Mouse (Mus musculus): ENCODE data around the gene Serinc4. TPM values are rescaled to one million over a fixed set of nuclear protein-coding genes. Genes with fewer than 3 reads are reported as not detected.
A peak's percentile ranks its signal among the peaks of the same experiment; 100 is the strongest.

Serinc4 gene
- polyA plus RNA-seq, 1 experiment from 2014 or later = 0.49 TPM

DNA sequence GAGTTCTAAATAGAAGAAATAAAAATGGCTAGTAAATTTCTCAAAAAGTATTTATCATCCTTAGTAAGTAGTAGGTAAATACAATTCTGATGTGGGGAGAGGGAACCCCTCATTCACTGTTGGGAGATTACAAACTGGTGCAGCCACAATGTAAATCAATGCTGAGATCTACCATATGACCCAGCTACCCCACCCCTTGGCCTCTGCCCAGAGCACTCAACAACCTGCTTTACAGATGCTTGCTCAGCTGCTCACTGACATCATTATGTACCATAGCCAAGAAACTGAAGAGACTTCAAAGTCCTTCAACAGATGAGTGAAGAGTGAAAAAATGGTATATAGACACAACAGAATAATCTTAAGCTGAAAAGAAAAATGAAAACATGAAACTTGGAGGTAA lies 53.3 kb downstream of the Serinc4 start:
- no peak overlapping the region for H3K27ac ChIP-seq (ENCODE audit: low read depth, low read length)
- no peaks in the 10 kb centered on the region for H3K36me3 ChIP-seq (ENCODE audit: control insufficient read depth, insufficient read depth, low read length)
- DNase-seq (ENCODE audit: low spot score) = no peak
- no peak overlapping the region for H3K4me2 ChIP-seq (ENCODE audit: low read depth, low read length, severe bottlenecking)
- ATAC-seq (replicated peaks; ENCODE audit: low FRiP score) = no peak
- no peaks in the 10 kb centered on the region for H3K27me3 ChIP-seq (ENCODE audit: control insufficient read depth, insufficient read depth, low read length)
- H3K9me3 ChIP-seq (ENCODE audit: control insufficient read depth, low read length) = no peaks in the 10 kb centered on the region
- no peaks in the 10 kb centered on the region for H3K4me1 ChIP-seq (replicated peaks; ENCODE audit: control insufficient read depth, insufficient read depth, low read length)
- no peak overlapping the region for H3K4me3 ChIP-seq (ENCODE audit: low read depth, low read length)
- H3K9ac ChIP-seq (ENCODE audit: low read length) = no peak overlapping the region

DNA sequence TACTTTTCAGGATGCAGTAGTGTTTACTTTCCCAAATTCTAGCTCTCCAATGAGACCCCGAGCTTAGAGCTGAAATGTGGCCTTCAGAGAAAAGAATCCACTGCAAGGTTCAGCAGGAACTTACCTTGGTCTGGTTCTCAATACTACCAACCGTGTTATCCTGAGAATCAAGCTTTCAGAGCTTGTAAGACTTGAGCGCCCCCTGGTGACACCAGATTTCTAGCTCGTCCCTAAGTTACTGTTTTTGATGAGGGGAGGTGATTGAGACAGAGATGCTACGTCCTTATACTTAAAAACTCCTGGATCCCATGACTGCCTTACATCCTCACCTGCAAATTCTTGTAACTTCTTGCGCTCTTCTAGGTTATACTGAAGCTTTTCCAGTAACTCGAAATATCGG lies 60.0 kb downstream of the Serinc4 start:
- H3K4me3 ChIP-seq (ENCODE audit: low read depth, low read length) = no peak overlapping the region
- no peaks in the 10 kb centered on the region for H3K27me3 ChIP-seq (ENCODE audit: control insufficient read depth, insufficient read depth, low read length)
- H3K9ac ChIP-seq (ENCODE audit: low read length) = no peak overlapping the region
- H3K9me3 ChIP-seq (ENCODE audit: control insufficient read depth, low read length) = no peaks in the 10 kb centered on the region
- DNase-seq (ENCODE audit: low spot score) = peak; percentile 87
- H3K4me2 ChIP-seq (ENCODE audit: low read depth, low read length, severe bottlenecking) = no peak overlapping the region
- 17% methylated on average over 8 of the region's 8 CpGs for WGBS
- no peak for ATAC-seq (replicated peaks; ENCODE audit: low FRiP score)
- no peak overlapping the region for H3K27ac ChIP-seq (ENCODE audit: low read depth, low read length)
- H3K36me3 ChIP-seq (ENCODE audit: control insufficient read depth, insufficient read depth, low read length) = no peaks in the 10 kb centered on the region
- H3K4me1 ChIP-seq (replicated peaks; ENCODE audit: control insufficient read depth, insufficient read depth, low read length) = no peaks in the 10 kb centered on the region

Small RNA genes lying within 50 kb of the gene (microRNA-seq; reads per million reads assigned to microRNA genes)
- not detected for gene Gm22953 (ENCODE audit: insufficient number of aligned reads)

Other genes starting within 250 kb of the Serinc4 start
- gene Trp53bp1, start 185.4 kb downstream of the Serinc4 start, polyA plus RNA-seq (2014; fragmentation: Nextera tagmentation; extraction: Ambion mirVana) = 152 and 169 TPM in 2 replicates
- gene Map1a, start 167.2 kb downstream of the Serinc4 start, polyA plus RNA-seq (2014; fragmentation: Nextera tagmentation; extraction: Ambion mirVana) = 16.2 and 18.1 TPM in 2 replicates
- gene Ppip5k1, start 101.4 kb downstream of the Serinc4 start, polyA plus RNA-seq (2014; fragmentation: Nextera tagmentation; extraction: Ambion mirVana) = 10.7 and 11.7 TPM in 2 replicates
- gene Ckmt1, start 99.1 kb downstream of the Serinc4 start, polyA plus RNA-seq (2014; fragmentation: Nextera tagmentation; extraction: Ambion mirVana) = 3.0 and 3.6 TPM in 2 replicates
- gene Strc, start 69.6 kb downstream of the Serinc4 start, polyA plus RNA-seq (2014; fragmentation: Nextera tagmentation; extraction: Ambion mirVana) = not detected in 2 replicates
- 407 and 435 TPM in 2 replicates for gene Pdia3, start 43.0 kb downstream of the Serinc4 start, polyA plus RNA-seq (2014; fragmentation: Nextera tagmentation; extraction: Ambion mirVana)
- 2.2 and 2.4 TPM in 2 replicates for gene Catsper2, start 43.0 kb downstream of the Serinc4 start, polyA plus RNA-seq (2014; fragmentation: Nextera tagmentation; extraction: Ambion mirVana)
- gene Ell3, start 12.5 kb downstream of the Serinc4 start, polyA plus RNA-seq (2014; fragmentation: Nextera tagmentation; extraction: Ambion mirVana) = 2.7 and 3.2 TPM in 2 replicates
- gene Serf2, start 7.6 kb downstream of the Serinc4 start, polyA plus RNA-seq (2014; fragmentation: Nextera tagmentation; extraction: Ambion mirVana) = 431 and 446 TPM in 2 replicates
- gene Hypk, start 3.5 kb downstream of the Serinc4 start, polyA plus RNA-seq (2014; fragmentation: Nextera tagmentation; extraction: Ambion mirVana) = 106 and 123 TPM in 2 replicates
- 62.6 and 64.1 TPM in 2 replicates for gene Mfap1b, start 17.3 kb upstream of the Serinc4 start, polyA plus RNA-seq (2014; fragmentation: Nextera tagmentation; extraction: Ambion mirVana)
- gene Mfap1a, start 49.9 kb upstream of the Serinc4 start, polyA plus RNA-seq (2014; fragmentation: Nextera tagmentation; extraction: Ambion mirVana) = 30.3 and 33.7 TPM in 2 replicates
- gene Wdr76, start 49.9 kb upstream of the Serinc4 start, polyA plus RNA-seq (2014; fragmentation: Nextera tagmentation; extraction: Ambion mirVana) = 16.5 and 18.7 TPM in 2 replicates